Mouse (Mus musculus) Patski (cell line): Measurements from ENCODE around the gene Eml2. TPM values are rescaled to one million over a fixed set of nuclear protein-coding genes. Genes with fewer than 3 reads are reported as not detected.
"Not testable (repeated sequence)": the region's sequence is repeated elsewhere in the genome, so short reads cannot be mapped to it uniquely, and the experiment has no call there.

Source experiments
- ATAC-seq: fragments of 100-300 bp; one replicate; pipeline ENCODE4 v1.8.0; 2021
- CTCF ChIA-PET: fragments of 350-600 bp; sonication (Branson Sonifier 250); formaldehyde crosslinking; loops from one replicate; lab custom pipeline; 2022; ENCODE audit warnings: inconsistent platforms; lab: Charles Lee
- POLR2A ChIA-PET: fragments of 350-600 bp; sonication (Branson Sonifier 250); formaldehyde crosslinking; loops from one replicate; lab custom pipeline; 2022; ENCODE audit warnings: antibody characterized with exemption, inconsistent platforms; lab: Charles Lee
- DNase-seq: peaks from one replicate; pipeline ENCODE4 v3.0.0-alpha.2; 2011; ENCODE audit warnings: low read depth, low spot score
- H3K27me3 ChIP-seq: fragments of 371-371 bp; one replicate; pipeline ENCODE4 v1.5.1; 2021
- CTCF ChIP-seq: fragments of 100-300 bp; IDR thresholded peaks from one replicate; pipeline ENCODE4 v1.5.1; 2021
- in situ Hi-C: fragments of 300-500 bp; cut with MboI; formaldehyde crosslinking; loops from 3 replicates; pipeline ENCODE4 v1.11.1; 2018; ENCODE audit warnings: low pct_unique_long_range_greater_than_20kb, mixed read lengths
- polyA plus RNA-seq: library from polyadenylated mRNA; unstranded; gene quantifications from one replicate; pipeline ENCODE4 v1.2.3, GENCODE M21; 2021

The Eml2 gene
- polyA plus RNA-seq, 1 experiment from 2014 or later, result 73.6 TPM

DNA sequence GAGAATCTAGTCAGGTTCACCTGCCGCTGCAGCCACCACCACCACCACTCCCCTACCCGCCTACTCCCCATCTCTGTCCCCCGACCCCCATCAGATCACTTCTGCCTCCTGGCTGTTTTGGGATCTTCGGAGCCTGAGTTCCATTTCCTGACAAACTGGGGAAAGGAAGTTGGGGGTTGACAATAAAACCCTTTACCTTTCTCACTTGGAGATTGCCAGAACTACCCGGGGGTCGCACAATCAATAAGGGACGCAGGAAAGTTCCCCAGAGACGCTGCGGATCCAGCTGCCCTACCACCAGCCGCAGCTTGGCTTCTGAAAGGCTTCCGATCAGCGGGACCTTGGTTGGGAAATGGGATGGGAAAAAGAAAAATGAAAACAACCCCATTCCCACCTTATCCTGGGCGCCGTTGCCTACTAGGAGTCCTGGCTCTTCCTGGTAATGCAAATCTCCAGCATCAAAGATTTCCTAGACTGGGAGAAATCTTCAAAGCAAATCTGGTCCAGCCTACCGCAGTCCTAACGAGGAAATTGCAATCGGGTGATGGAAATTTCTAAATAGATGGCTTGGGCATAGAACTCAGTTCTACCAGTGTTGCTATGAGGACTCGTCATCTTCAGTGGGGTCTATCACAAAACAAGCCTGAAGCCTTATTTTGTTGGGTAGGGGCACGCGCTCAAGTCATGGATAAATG lies 27.9 kb upstream of the Eml2 start:
- in situ Hi-C loops, result no loop called here
- no peak for TF ChIP-seq CTCF
- POLR2A ChIA-PET, result no interaction called here
- DNase-seq (no peak), ATAC-seq (no peak)
- CTCF ChIA-PET, result interaction anchor here (0.8 to 1.8 kb wide), 2 partner anchors 11 to 55 kb away, joined by 3 to 5 read pairs; no protein-coding TSS in a partner anchor
- no peaks in the 10 kb centered on the region for H3K27me3 ChIP-seq

DNA sequence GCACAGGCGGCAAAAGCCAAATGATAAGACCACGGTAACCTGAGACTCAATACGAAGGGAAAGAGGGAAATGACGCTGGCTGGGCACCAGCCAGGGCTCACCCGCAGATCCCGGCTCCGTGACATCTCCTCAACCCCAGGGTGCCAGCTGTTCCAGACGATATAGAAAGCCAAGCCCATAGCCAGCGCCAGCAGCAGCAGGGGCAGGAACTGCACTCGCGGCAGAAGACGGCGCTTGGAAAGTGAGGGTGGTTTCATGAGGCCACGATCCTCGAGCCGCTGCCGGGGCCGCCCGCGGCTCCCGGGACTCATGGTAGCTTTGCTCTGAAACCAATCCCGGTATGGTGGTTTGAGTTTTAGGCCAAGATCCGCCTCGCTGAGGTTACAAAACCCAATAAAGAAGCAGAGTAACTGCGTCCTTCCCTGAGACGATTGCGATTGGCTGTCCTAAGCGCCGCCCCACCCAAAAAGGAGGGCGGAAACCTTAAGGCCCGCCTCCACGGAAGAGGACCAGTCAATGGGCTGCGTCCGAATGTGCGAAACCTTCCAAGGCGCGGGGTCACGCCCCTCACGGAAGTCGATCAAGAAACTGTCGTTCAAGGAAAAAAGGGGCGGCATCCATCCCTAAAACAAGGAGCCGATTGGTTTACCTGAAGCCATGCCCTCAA lies 27.2 kb upstream of the Eml2 start, which contains the start of gene Qpctl:
TSS of gene Qpctl (minus strand) at position 417 of the 667 bp plus-strand sequence.
- TF ChIP-seq CTCF, result no peak
- in situ Hi-C loops, result no loop called here
- ATAC-seq (peak; percentile 95), DNase-seq (peak; percentile 91)
- ChIA-PET CTCF (interaction anchor here (0.8 to 1.8 kb wide), 2 partner anchors 12 to 55 kb away, joined by 3 to 5 read pairs; no protein-coding TSS in a partner anchor), POLR2A (no interaction called here)
- H3K27me3 ChIP-seq, result no peaks in the 10 kb centered on the region

DNA sequence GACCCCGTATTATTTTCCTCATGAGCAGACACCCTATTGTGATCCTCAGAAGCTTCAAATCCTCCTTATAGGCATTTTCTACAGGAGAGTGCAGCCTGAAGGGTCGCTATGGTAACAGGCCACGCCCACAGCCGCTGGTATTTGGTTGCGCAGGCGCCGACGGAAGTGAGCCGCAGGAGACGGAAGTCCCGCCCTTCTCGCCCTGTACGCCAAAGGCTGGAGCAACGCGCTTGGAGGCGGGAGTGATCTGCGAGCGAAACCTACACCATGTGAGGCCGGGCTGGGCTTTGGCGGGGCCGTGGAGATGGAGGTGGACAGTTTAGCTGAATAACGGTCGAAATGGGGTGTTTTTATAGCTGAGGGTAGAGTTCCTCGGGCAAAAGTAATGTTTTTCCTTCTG lies 26.6 kb upstream of the Eml2 start, which contains the start of gene Snrpd2:
TSS of gene Snrpd2 (plus strand) at position 97 of the 400 bp plus-strand sequence.
- POLR2A ChIA-PET, result interaction anchor here (0.8 kb wide), 1 partner anchor 51 kb away, joined by 3 read pairs; no protein-coding TSS in a partner anchor
- in situ Hi-C loops, result no loop called here
- DNase-seq (no peak), ATAC-seq (peak; percentile 55)
- no peak for TF ChIP-seq CTCF
- H3K27me3 ChIP-seq, result no peaks in the 10 kb centered on the region
- CTCF ChIA-PET, result interaction anchor here (0.8 to 1.8 kb wide), 2 partner anchors 29 to 56 kb away, joined by 5 read pairs; no protein-coding TSS in a partner anchor

DNA sequence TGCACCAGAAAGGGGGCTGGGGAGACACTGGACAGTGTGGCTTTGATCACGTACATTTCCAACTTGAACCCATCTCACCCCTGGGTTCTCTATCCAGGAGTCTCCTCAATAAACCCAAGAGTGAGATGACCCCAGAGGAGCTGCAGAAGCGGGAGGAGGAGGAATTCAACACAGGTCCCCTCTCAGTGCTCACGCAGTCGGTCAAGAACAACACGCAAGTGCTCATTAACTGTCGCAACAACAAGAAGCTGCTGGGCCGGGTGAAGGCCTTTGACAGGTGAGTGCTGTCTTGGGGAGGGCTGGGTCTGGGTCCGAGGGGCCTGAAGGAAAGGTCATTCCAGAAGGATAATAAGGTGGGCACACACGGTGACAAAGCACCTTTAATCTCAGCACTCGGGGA lies 25.1 kb upstream of the Eml2 start:
- ATAC-seq, CTCF ChIA-PET, DNase-seq, H3K27me3 ChIP-seq, POLR2A ChIA-PET, in situ Hi-C loops: not testable (repeated sequence)

DNA sequence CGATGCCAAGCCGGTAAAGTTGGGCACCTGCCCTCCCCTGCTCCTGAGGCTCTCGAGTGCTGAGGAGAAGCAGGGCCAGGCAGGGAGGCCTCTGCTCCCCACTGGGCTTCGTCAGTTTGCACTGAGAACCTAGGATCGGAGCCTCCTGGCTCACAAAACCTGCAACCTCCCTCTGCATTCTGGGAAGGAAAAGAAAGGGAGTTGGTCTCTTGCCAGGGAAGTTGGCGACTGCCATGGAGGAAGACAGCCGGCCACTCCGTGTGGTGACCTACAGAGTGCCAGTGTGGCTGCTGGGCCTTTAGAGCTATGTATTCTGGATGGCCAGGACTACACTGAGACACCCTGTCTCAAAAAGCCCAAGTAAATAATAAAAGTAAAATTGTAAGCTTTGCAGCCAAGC lies 21.4 kb upstream of the Eml2 start:
- no peaks in the 10 kb centered on the region for H3K27me3 ChIP-seq
- POLR2A ChIA-PET, result interaction anchor here (0.6 kb wide), 1 partner anchor 46 kb away, joined by 4 read pairs; no protein-coding TSS in a partner anchor
- no peak for TF ChIP-seq CTCF

DNA sequence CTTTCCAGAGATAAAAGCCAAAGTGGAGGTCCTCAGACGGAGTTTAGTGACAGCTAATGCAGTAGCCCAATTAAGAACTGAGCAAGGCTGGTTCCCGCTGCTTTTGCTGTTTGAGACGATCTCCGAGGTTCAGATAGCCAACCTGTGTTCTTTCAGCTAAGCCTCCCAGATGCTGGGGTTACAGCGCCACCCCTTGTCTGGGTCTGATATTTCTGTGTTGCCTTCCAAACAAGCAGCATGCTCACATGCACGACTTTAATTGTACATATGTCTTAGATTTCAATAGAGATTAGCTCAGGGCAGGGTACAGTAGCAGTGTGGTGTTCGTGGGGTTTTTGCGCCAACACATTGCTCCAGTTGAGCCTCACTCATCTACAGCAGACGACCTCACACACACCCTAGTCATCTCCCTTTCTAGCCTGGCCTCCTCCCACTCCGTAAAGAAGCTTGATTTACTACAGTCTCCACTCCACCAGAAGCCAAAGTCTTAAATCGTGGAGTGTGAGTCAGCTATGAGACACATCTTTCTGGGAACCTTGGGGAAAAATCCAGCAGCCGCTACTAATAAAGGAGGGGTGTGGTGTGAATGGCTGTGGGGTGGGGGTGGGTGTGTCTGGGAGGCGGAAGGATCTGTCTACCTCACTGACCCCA lies 20.3 kb upstream of the Eml2 start:
- CTCF ChIA-PET, result interaction anchor here (0.8 to 2.8 kb wide), 9 partner anchors 13 to 89 kb away, joined by 3 to 13 read pairs (median 4); no protein-coding TSS in a partner anchor
- DNase-seq, result no peak

More for the DNA sequence above, 21.4 kb upstream of the Eml2 start:
- CTCF ChIA-PET, result interaction anchor here (0.8 to 2.8 kb wide), 2 partner anchors 24 to 88 kb away, joined by 3 to 13 read pairs; no protein-coding TSS in a partner anchor
- in situ Hi-C loops, result no loop called here
- no peak for ATAC-seq
- no peak for DNase-seq

DNA sequence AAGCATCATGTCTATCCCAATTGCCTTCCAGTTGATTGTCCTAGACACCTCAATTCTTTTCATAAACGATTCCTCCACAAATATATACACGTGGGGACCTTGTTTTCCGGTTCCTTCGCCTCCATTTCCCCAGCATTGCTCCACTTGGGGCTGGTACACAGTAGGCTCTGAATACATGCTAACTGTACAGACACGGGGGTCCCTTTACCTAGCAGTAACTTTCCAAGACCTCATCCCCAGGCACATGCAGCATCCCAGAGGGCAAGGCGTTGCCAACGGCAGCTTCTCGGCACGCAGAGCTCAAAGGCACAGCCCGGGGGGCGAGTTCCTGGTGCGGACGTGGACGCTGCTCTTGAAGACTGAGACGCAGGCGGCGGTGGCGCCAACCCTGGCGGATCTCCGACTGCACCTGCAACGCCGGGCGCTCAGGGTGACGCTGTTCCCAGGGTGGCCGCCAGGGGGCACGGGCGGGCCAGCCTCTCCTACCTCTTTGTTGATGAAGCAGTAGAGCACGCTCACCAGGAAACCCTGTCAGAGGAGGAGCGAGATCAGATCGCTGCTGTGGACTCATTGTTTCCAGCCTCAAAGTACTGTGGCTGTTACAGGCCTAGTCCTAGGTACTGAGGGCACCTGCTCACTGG lies 18.9 kb upstream of the Eml2 start:
- ATAC-seq (peak; percentile 70), DNase-seq (no peak)
- ChIA-PET POLR2A (no interaction called here), CTCF (interaction anchor here (1.2 kb wide), 1 partner anchor 52 kb away, joined by 9 read pairs; no protein-coding TSS in a partner anchor)
- no peaks in the 10 kb centered on the region for H3K27me3 ChIP-seq
- in situ Hi-C loops, result no loop called here
- no peak for TF ChIP-seq CTCF

More for the DNA sequence above, 20.3 kb upstream of the Eml2 start:
- no peak for TF ChIP-seq CTCF
- H3K27me3 ChIP-seq, result no peaks in the 10 kb centered on the region
- in situ Hi-C loops, result no loop called here
- POLR2A ChIA-PET, result interaction anchor here (0.8 kb wide), 1 partner anchor 60 kb away, joined by 3 read pairs; no protein-coding TSS in a partner anchor
- ATAC-seq, result peak; percentile 14

DNA sequence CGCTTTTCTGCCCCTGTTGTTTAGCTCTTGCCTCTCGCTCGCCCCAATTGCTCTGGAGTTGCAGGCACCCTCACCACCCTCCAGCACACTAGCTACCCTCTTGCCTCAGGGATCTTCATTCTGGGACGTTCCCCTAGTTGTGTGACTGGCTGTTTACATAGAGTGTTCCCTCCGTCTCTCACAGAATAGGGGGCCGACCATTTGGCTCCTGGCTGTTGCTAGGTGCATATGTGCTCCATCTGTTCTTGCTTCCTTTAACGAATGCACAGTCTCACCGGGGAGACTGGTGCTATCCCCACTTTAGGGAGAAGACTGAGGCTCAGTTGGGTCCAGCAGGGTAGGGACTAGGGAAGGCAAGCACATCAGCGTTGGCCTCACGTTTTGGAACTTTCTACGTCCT lies 17.6 kb upstream of the Eml2 start:
- ATAC-seq (no peak), DNase-seq (no peak)
- CTCF ChIA-PET, result interaction anchor here (0.9 to 1.3 kb wide), 5 partner anchors 13 to 51 kb away, joined by 3 to 9 read pairs (median 4); no protein-coding TSS in a partner anchor
- no peaks in the 10 kb centered on the region for H3K27me3 ChIP-seq
- in situ Hi-C loops, result no loop called here
- no peak for TF ChIP-seq CTCF
- POLR2A ChIA-PET, result no interaction called here

DNA sequence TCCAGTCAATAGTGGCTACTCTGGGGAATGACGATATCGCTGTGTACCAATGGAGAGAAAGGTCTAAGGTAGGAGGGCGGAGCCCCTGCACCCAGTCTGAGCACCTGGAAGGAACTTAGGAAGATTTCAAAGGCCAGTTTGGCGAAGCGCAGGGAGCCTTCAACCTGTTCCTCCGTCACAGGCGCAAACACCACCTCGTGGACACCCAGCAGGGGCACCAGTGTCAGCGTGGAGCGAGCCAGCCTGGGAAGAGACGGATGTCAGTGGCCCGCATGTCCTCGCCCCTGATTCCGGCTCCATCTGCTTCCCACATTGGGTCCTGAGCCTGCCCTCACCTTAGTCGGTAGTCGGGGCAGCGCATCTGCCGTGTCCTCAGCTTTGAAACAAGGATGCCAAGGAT lies 16.8 kb upstream of the Eml2 start:
- DNase-seq (no peak), ATAC-seq (no peak)
- in situ Hi-C loops, result no loop called here
- no peaks in the 10 kb centered on the region for H3K27me3 ChIP-seq
- CTCF ChIA-PET, result no interaction called here
- no peak for TF ChIP-seq CTCF
- POLR2A ChIA-PET, result no interaction called here

DNA sequence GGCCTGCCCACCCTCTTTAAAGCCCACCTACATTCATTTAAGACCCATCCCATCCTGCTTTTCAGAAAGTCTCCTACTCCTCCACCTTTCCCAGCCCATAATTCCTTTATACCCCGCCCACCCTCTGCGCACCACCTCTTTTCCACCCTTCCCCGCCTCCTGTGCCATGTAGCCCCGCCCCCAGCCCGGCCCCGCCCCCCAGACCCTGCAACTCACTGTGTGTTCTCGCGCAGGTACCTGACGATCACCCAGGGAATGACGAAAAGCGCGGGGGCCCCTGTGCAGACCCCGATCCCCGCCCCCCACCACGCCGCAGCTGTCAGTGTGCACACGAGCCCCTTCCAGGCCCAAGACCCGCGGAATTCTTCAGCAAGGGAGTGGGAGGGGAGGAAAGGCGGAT lies 16.1 kb upstream of the Eml2 start:
- in situ Hi-C loops, result loop anchor here (10.0 kb wide), 1 partner anchor 125 kb away; the partner anchor contains the start of genes Ppm1n and Rtn2
- no peak for ATAC-seq
- no peak for TF ChIP-seq CTCF
- H3K27me3 ChIP-seq, result peaks cover 2% of the 10 kb centered on the region
- CTCF ChIA-PET, result no interaction called here
- POLR2A ChIA-PET, result no interaction called here
- no peak for DNase-seq
